Mouse (Mus musculus): ENCODE data around the gene Kcnj6. TPM values are rescaled to one million over a fixed set of nuclear protein-coding genes. Genes with fewer than 3 reads are reported as not detected.

Gene Kcnj6
- polyA plus RNA-seq, 1 experiment from 2014 or later: not detected

Small RNA genes lying within 50 kb of the gene (microRNA-seq; reads per million reads assigned to microRNA genes)
- gene Gm22745: not detected

Measured in kidney, embryonic 15.5 days (tissue).